Mouse (Mus musculus): ENCODE measurements around the gene Acot7.

GRCm38 (mm10) chr4:152194476-152195175 is 16.7 kb downstream of the Acot7 start:
- no peak for TF ChIP-seq CTCF (IDR thresholded peaks at IDR 0.05; ENCODE audit: borderline replicate concordance, extremely low read depth, insufficient read depth, insufficient read length)
- TF ChIP-seq POLR2A (IDR thresholded peaks at IDR 0.05; ENCODE audit: borderline replicate concordance, extremely low read depth, insufficient read depth, insufficient read length, poor library complexity, severe bottlenecking): no peak
